Mouse (Mus musculus) heart, adult 2 months (tissue): ENCODE measurements at regions not wholly inside any gene's neighbourhood (a gene's known extent, or its start where the extent isn't known, plus 50 kb on each side); places are given as distances from the start of the nearest gene placed in this dataset.

Experiments
- DNase-seq, 2 experiments: peaks; one replicate each; pipeline ENCODE4 v3.0.0; 2021
- H3K27ac ChIP-seq: fragments of 200-600 bp; 2 replicates; pipeline ENCODE4 v1.8.1; 2022
- H3K27me3 ChIP-seq: fragments of 200-500 bp; 2 replicates; pipeline ENCODE4 v1.6.1; 2012; ENCODE audit warnings: mild to moderate bottlenecking, low read length, inconsistent platforms, mixed read lengths; ENCODE audit not compliant: control insufficient read depth, insufficient read depth
- H3K36me3 ChIP-seq: fragments of 200-500 bp; 2 replicates; pipeline ENCODE4 v1.6.1; 2012; ENCODE audit warnings: low read length, inconsistent platforms; ENCODE audit not compliant: control insufficient read depth, insufficient read depth
- H3K4me1 ChIP-seq: fragments of 200-500 bp; 2 replicates; pipeline ENCODE4 v1.6.1; 2011; ENCODE audit warnings: low read length; ENCODE audit not compliant: control insufficient read depth, insufficient read depth
- H3K4me3 ChIP-seq: fragments of 200-600 bp; 2 replicates; pipeline ENCODE4 v1.8.1; 2022
- H3K79me2 ChIP-seq: fragments of 200-500 bp; replicated peaks from 2 replicates; pipeline ENCODE4 v1.6.1; 2012; ENCODE audit warnings: mild to moderate bottlenecking, inconsistent platforms, low read length, moderate library complexity, mixed read lengths; ENCODE audit not compliant: control insufficient read depth, insufficient read depth
- H3K9ac ChIP-seq: fragments of 200-500 bp; 2 replicates; pipeline ENCODE4 v1.6.1; 2012; ENCODE audit warnings: low read depth, mild to moderate bottlenecking, control low read depth, inconsistent platforms, low read length, mixed read lengths
- CTCF ChIP-seq: fragments of 200-600 bp; IDR thresholded peaks from 2 replicates; pipeline ENCODE4 v1.8.1; 2022; ENCODE audit warnings: antibody characterized with exemption, mild to moderate bottlenecking, moderate library complexity
- EP300 ChIP-seq: fragments of 200-500 bp; IDR thresholded peaks from 2 replicates; pipeline ENCODE4 v1.6.1; 2011; ENCODE audit warnings: low read depth, low read length, control low read depth; ENCODE audit not compliant: insufficient read depth
- POLR2A ChIP-seq: fragments of 200-500 bp; IDR thresholded peaks from 2 replicates; pipeline ENCODE4 v1.6.1; 2011; ENCODE audit warnings: mild to moderate bottlenecking, low read depth, low read length, control low read depth; ENCODE audit not compliant: insufficient read depth
- WGBS: fragments of 180-500 bp; shearing (Covaris S2); methylation state at CpG from one replicate; pipeline ENCODE4 v1.1.7; 2018; 5-methylcytosine and 5-hydroxymethylcytosine counted together
- intact Hi-C: fragments of 180-260 bp; cut with DNase I; formaldehyde crosslinking; loops from one replicate; pipeline ENCODE4 v1.15.1; 2025

DNA sequence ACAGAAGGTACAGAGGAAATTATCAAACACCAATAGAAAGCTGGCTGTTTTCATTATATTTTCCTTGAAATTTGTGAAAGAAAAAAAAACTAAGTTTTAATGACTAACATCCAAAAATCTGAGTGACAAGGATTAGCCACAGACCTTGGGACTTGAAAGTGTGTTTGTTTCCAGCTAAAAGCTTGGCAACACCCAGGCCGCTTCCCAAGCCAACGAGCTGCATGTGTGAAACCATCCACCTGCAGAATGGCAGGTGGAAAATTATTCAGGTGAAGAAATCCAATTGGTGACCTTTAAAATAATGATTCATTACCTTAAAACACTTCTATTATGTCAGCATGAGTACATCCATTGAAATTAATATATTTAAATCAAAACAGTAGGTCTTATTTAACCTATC lies 672.7 kb upstream of the Mms22l start:
- intact Hi-C loops = no loop called here
- Histone ChIP-seq H3K27me3 (no peaks in the 10 kb centered on the region), H3K4me3 (no peak overlapping the region), H3K36me3 (no peaks in the 10 kb centered on the region), H3K9ac (no peak overlapping the region), H3K4me1 (no peaks in the 10 kb centered on the region), H3K27ac (no peak overlapping the region), H3K79me2 (no peaks in the 10 kb centered on the region)
- 73% methylated on average over 2 of the region's 2 CpGs for WGBS
- no peak for DNase-seq
- TF ChIP-seq CTCF (no peak), POLR2A (no peak), EP300 (no peak)

GRCm38 (mm10) chr4:23826885-23827284 lies 669.4 kb upstream of the Mms22l start:
- 6% methylated on average over 2 of the region's 2 CpGs for WGBS
- no peak overlapping the region for H3K9ac ChIP-seq
- no peaks in the 10 kb centered on the region for H3K4me1 ChIP-seq
- intact Hi-C loops = no loop called here
- H3K27me3 ChIP-seq = no peaks in the 10 kb centered on the region
- DNase-seq = no peak
- H3K27ac ChIP-seq = no peak overlapping the region
- H3K79me2 ChIP-seq = no peaks in the 10 kb centered on the region
- no peaks in the 10 kb centered on the region for H3K36me3 ChIP-seq
- H3K4me3 ChIP-seq = no peak overlapping the region
- no peak for TF ChIP-seq EP300
- TF ChIP-seq CTCF = no peak
- no peak for TF ChIP-seq POLR2A

DNA sequence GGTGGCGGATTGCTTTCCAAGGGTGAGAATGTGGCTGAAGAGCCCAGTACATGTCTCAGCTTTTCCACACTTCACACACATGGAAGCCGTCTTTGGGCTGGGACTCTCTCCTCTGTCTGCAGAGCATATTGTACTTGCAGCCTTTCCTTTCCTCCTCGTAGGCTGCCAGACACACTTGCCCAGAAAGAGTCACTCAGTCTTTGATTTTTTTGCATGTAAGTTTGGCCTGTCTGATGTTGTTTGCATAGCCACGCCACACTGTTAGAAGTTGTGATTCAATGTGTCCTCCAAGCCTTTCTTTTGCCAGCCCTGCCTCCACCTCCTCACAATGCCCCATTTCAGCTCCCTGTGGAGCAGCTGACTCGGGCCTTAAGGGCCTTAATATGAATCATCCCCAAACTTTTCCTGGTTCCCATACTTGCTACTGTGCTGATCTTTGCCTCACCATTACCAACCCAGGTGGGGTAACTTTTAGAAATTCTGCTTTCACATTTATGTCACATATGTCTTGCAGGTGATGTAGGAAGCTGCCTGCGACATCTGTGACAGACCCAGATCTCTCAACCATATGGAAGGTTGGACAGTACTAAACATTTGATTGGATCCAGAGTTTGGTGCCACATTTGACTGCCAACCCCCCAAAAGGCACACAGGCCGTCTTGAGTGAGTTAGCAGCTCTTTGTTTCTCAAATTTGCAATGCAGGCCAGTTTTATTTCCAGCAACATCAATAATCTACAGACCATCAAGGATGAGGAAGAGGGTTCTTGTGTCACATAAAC lies 663.7 kb upstream of the Mms22l start:
- no peaks in the 10 kb centered on the region for H3K27me3 ChIP-seq
- H3K4me1 ChIP-seq = no peaks in the 10 kb centered on the region
- H3K79me2 ChIP-seq = no peaks in the 10 kb centered on the region
- intact Hi-C loops = no loop called here
- TF ChIP-seq POLR2A (no peak), CTCF (no peak), EP300 (no peak)
- no peak for DNase-seq
- H3K36me3 ChIP-seq = no peaks in the 10 kb centered on the region
- 52% methylated on average over 7 of the region's 7 CpGs for WGBS
- H3K4me3 ChIP-seq = no peak overlapping the region
- no peak overlapping the region for H3K9ac ChIP-seq
- no peak overlapping the region for H3K27ac ChIP-seq

DNA sequence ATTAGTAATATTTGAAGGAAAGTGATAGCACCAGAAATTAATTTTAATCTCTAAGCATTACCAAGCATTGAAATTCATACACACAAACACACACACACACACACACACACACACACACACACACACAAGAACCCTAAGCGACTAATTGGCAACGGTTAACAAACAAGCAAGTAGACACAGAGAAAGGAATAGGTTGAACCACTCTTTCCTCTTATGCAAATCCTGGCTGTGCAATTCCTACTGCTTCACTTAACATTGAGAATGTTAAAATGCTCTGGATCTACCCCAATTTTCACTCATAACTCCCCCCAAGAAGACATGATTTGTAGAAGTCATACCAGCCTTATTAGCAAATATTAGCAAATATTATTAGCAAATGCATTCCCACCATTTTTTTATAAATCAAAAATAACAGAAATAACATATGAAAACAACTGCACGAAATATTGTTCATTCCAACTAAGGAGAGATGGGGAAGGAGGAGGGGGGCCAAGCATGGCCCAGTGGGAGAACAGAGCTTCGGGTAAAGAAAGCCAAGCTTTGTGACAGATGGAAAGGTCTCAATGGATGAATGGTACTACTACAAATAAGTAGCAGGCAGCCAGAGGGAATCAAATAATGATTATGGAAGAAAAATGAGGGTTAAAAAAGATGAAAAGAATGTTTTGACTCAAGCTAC lies 652.5 kb upstream of the Mms22l start:
- no peak overlapping the region for H3K4me3 ChIP-seq
- no peak for DNase-seq
- no peaks in the 10 kb centered on the region for H3K79me2 ChIP-seq
- no peaks in the 10 kb centered on the region for H3K4me1 ChIP-seq
- intact Hi-C loops = no loop called here
- H3K27me3 ChIP-seq = no peaks in the 10 kb centered on the region
- 72% methylated on average over 4 of the region's 4 CpGs for WGBS
- no peak for TF ChIP-seq EP300
- TF ChIP-seq POLR2A = no peak
- TF ChIP-seq CTCF = no peak
- H3K27ac ChIP-seq = no peak overlapping the region
- no peaks in the 10 kb centered on the region for H3K36me3 ChIP-seq
- no peak overlapping the region for H3K9ac ChIP-seq

GRCm38 (mm10) chr4:23844288-23844971 lies 651.8 kb upstream of the Mms22l start:
- Histone ChIP-seq H3K27me3 (no peaks in the 10 kb centered on the region), H3K27ac (no peak overlapping the region), H3K79me2 (no peaks in the 10 kb centered on the region), H3K36me3 (no peaks in the 10 kb centered on the region), H3K4me3 (no peak overlapping the region), H3K4me1 (no peaks in the 10 kb centered on the region), H3K9ac (no peak overlapping the region)
- intact Hi-C loops = no loop called here
- DNase-seq = no peak
- TF ChIP-seq CTCF = no peak
- no peak for TF ChIP-seq EP300
- no peak for TF ChIP-seq POLR2A
- 67% methylated on average over 2 of the region's 2 CpGs for WGBS

GRCm38 (mm10) chr4:23845263-23845662 lies 651.0 kb upstream of the Mms22l start:
- Histone ChIP-seq H3K4me1 (no peaks in the 10 kb centered on the region), H3K79me2 (no peaks in the 10 kb centered on the region), H3K4me3 (no peak overlapping the region), H3K36me3 (no peaks in the 10 kb centered on the region), H3K9ac (no peak overlapping the region), H3K27me3 (no peaks in the 10 kb centered on the region), H3K27ac (no peak overlapping the region)
- WGBS = 57% methylated on average over 5 of the region's 5 CpGs
- no peak for DNase-seq
- TF ChIP-seq CTCF (no peak), POLR2A (no peak), EP300 (no peak)
- intact Hi-C loops = no loop called here
